Mouse (Mus musculus): ENCODE data around the gene Cnp. TPM values are rescaled to one million over a fixed set of nuclear protein-coding genes. Genes with fewer than 3 reads are reported as not detected.

Cnp gene
- total and polyA plus RNA-seq, 3 experiments: 19.0 to 20.8 TPM; not detected in 1

DNA sequence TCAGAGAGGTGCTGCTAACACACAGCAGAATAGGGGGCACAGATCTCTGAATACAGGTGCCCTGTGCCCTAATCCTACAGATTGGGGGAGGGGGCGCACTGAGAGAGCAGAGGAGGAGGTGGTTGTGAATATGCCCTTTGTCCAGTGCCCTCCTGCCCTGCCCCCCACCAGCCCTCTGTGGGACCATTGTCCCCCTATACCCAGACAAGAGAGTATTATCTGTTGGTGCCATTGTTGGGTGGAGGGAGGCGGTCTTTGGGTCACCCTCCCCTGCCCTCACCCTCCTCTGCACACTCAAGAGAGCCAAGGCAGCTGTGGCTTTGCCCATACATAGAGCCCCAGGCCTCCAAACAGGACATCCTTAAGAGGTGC is 766 bp downstream of the Cnp start:
- H3K27me3 ChIP-seq (ENCODE audit: control insufficient read depth in 1 of 2, insufficient read depth in 2 of 2, low read length in 2 of 2): no peaks in the 10 kb centered on the region
- no peak for TF ChIP-seq SIN3A (IDR thresholded peaks at IDR 0.05; ENCODE audit: low read length)
- no peak for TF ChIP-seq SMC3 (IDR thresholded peaks at IDR 0.05; ENCODE audit: low read depth, low read length)
- TF ChIP-seq EP300 (IDR thresholded peaks at IDR 0.05; ENCODE audit: low read depth in 1 of 2, low read length in 2 of 2): no peak
- H3K4me3 ChIP-seq (ENCODE audit: control insufficient read depth in 1 of 2, insufficient read depth in 1 of 2, low read depth in 2 of 2, low read length in 2 of 2): peak overlapping the region; percentile 68
- DNase-seq (ENCODE audit: low read depth, low spot score): no peak
- peak overlapping the region; percentile 69 for H3K9ac ChIP-seq (ENCODE audit: control insufficient read depth, low read depth, low read length, poor library complexity, severe bottlenecking)
- H3K4me1 ChIP-seq (ENCODE audit: control insufficient read depth in 1 of 2, insufficient read depth in 2 of 2, low read length in 2 of 2): peaks cover 2 to 11% of the 10 kb centered on the region in 2 experiments; a peak in 3 of 4 replicates
- H3K27ac ChIP-seq (ENCODE audit: control insufficient read depth, low read depth, low read length): peak overlapping the region; percentile 25
- H3K79me2 ChIP-seq (ENCODE audit: control insufficient read depth, insufficient read depth, low read length, poor library complexity): no peaks in the 10 kb centered on the region; the same call in 1 of the 2 replicates
- no peaks in the 10 kb centered on the region for H3K9me3 ChIP-seq (replicated peaks; ENCODE audit: insufficient read depth, low read length)
- peaks cover 0 to 4% of the 10 kb centered on the region in 2 experiments; a peak in 2 of 4 replicates for H3K36me3 ChIP-seq (ENCODE audit: control insufficient read depth in 1 of 2, insufficient read depth in 2 of 2, low read length in 2 of 2)

DNA sequence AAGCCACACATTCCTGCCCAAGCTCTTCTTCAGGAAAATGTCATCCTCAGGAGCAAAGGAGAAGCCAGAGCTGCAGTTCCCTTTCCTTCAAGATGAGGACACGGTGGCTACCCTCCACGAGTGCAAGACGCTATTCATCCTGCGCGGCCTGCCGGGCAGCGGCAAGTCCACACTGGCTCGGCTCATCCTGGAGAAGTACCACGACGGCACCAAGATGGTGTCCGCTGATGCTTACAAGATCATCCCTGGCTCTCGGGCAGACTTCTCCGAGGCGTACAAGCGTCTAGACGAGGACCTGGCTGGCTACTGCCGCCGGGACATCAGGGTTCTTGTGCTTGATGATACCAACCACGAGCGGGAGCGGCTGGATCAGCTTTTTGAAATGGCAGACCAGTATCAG is 1.6 kb downstream of the Cnp start:
- Histone ChIP-seq H3K9ac (ENCODE audit: control insufficient read depth, low read depth, low read length, poor library complexity, severe bottlenecking) (no peak overlapping the region), H3K27me3 (ENCODE audit: control insufficient read depth in 1 of 2, insufficient read depth in 2 of 2, low read length in 2 of 2) (no peaks in the 10 kb centered on the region), H3K79me2 (ENCODE audit: control insufficient read depth, insufficient read depth, low read length, poor library complexity) (no peaks in the 10 kb centered on the region; the same call in 1 of the 2 replicates), H3K9me3 (replicated peaks; ENCODE audit: insufficient read depth, low read length) (no peaks in the 10 kb centered on the region), H3K4me1 (ENCODE audit: control insufficient read depth in 1 of 2, insufficient read depth in 2 of 2, low read length in 2 of 2) (peaks cover 2 to 6% of the 10 kb centered on the region in 2 experiments; a peak in 3 of 4 replicates), H3K4me3 (ENCODE audit: control insufficient read depth in 1 of 2, insufficient read depth in 1 of 2, low read depth in 2 of 2, low read length in 2 of 2) (no peak overlapping the region), H3K27ac (ENCODE audit: control insufficient read depth, low read depth, low read length) (no peak overlapping the region), H3K36me3 (ENCODE audit: control insufficient read depth in 1 of 2, insufficient read depth in 2 of 2, low read length in 2 of 2) (peaks cover 0 to 4% of the 10 kb centered on the region in 2 experiments; a peak in 3 of 4 replicates)
- no peak for TF ChIP-seq POLR2AphosphoS5 (IDR thresholded peaks at IDR 0.05; ENCODE audit: borderline replicate concordance, low read depth, low read length)
- DNase-seq (ENCODE audit: low read depth, low spot score): no peak

DNA sequence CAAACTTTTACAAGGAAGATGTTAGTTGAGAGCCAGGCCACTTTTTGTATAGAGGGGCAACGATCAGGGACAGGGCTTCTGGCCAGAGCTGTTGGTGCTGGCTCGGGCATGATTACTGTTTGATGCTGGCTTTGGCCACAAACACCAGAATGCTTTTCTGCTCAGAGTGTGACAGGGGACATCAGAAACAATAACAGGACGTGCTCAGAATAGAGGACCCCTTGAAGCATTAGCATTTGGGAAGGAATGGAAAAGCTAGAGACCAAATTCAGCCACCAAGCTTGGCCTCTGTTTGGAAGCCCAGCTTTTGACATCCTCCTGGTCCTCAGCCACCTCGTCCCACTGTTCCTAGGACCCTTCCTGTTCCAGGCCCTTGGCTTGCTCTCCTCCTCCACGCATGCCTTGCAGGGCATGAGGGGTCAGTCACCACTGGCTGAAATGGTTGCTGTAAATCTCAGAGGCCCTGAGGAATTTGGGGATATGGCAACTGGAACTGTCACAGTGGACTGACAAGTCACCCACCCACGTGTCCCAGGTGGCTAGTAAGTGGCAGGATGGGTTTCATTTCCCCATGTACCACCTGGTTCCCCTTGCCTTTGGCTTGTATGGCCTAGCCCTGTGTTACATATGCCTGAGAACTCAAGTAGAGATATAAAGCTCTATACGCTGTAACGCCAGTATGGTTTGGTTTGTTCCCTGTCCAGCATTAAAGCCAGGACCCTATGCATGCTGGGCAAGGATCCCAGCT is 3.3 kb downstream of the Cnp start:
- Histone ChIP-seq H3K27me3 (ENCODE audit: control insufficient read depth in 1 of 2, insufficient read depth in 2 of 2, low read length in 2 of 2) (no peaks in the 10 kb centered on the region), H3K36me3 (ENCODE audit: control insufficient read depth in 1 of 2, insufficient read depth in 2 of 2, low read length in 2 of 2) (peaks cover 5 to 17% of the 10 kb centered on the region in 2 experiments), H3K9ac (ENCODE audit: control insufficient read depth, low read depth, low read length, poor library complexity, severe bottlenecking) (no peak overlapping the region), H3K4me1 (ENCODE audit: control insufficient read depth in 1 of 2, insufficient read depth in 2 of 2, low read length in 2 of 2) (peaks cover 9 to 18% of the 10 kb centered on the region in 2 experiments), H3K9me3 (replicated peaks; ENCODE audit: insufficient read depth, low read length) (no peaks in the 10 kb centered on the region), H3K27ac (ENCODE audit: control insufficient read depth, low read depth, low read length) (no peak overlapping the region), H3K79me2 (ENCODE audit: control insufficient read depth, insufficient read depth, low read length, poor library complexity) (no peaks in the 10 kb centered on the region; the same call in 1 of the 2 replicates), H3K4me3 (ENCODE audit: control insufficient read depth in 1 of 2, insufficient read depth in 1 of 2, low read depth in 2 of 2, low read length in 2 of 2) (no peak overlapping the region)
- TF ChIP-seq POLR2AphosphoS2 (IDR thresholded peaks at IDR 0.05; ENCODE audit: low read length) (0 out of 2 replicates have a peak, but pooled peaks have one; percentile 15), HCFC1 (IDR thresholded peaks at IDR 0.05; ENCODE audit: low read depth, low read length) (no peak), JUND (IDR thresholded peaks at IDR 0.05; ENCODE audit: low read depth, low read length) (no peak), TCF12 (IDR thresholded peaks at IDR 0.05; ENCODE audit: low read depth, low read length) (no peak), GABPA (IDR thresholded peaks at IDR 0.05; ENCODE audit: low read depth, low read length) (no peak), MXI1 (IDR thresholded peaks at IDR 0.05; ENCODE audit: low read depth, low read length) (no peak), KAT2A (conservative IDR thresholded peaks at IDR 0.05; ENCODE audit: low read depth, low read length) (no peak), CHD2 (IDR thresholded peaks at IDR 0.05; ENCODE audit: low read length) (no peak)
- DNase-seq (ENCODE audit: low read depth, low spot score): no peak

Measured in MEL (cell line).